Mouse (Mus musculus) forebrain, embryonic 14.5 days (tissue): Measurements from ENCODE around the gene Dlg2. TPM values are rescaled to one million over a fixed set of nuclear protein-coding genes. Genes with fewer than 3 reads are reported as not detected.

Experiments used
- ATAC-seq: fragments of 200-750 bp; cut with Nextera tagmentation; 2 replicates; pipeline ENCODE4 v1.8.0; 2017; ENCODE audit warnings: mild to moderate bottlenecking, moderate library complexity
- DNase-seq: peaks from one replicate; pipeline ENCODE4 v3.0.0-alpha.2; 2015; ENCODE audit warnings: low spot score
- H3K27ac ChIP-seq: fragments of 300-500 bp; sonication (generic); 2 replicates; pipeline ENCODE4 v1.5.1; 2014; ENCODE audit warnings: low read depth, mild to moderate bottlenecking, control low read depth, low read length, moderate library complexity
- H3K27me3 ChIP-seq: fragments of 300-500 bp; sonication (generic); replicated peaks from 2 replicates; pipeline ENCODE4 v1.6.1; 2014; ENCODE audit warnings: low read length, control low read depth, mixed read lengths; ENCODE audit not compliant: control insufficient read depth, insufficient read depth
- H3K36me3 ChIP-seq: fragments of 300-500 bp; sonication (generic); 2 replicates; pipeline ENCODE4 v1.6.1; 2014; ENCODE audit warnings: low read length, control low read depth; ENCODE audit not compliant: control insufficient read depth, insufficient read depth
- H3K4me1 ChIP-seq: fragments of 300-500 bp; sonication (generic); 2 replicates; pipeline ENCODE4 v1.6.1; 2014; ENCODE audit warnings: antibody characterized with exemption, low read length, control low read depth; ENCODE audit not compliant: control insufficient read depth, insufficient read depth
- H3K4me2 ChIP-seq: fragments of 300-500 bp; sonication (generic); 2 replicates; pipeline ENCODE4 v1.6.1; 2014; ENCODE audit warnings: mild to moderate bottlenecking, control low read depth, low read length
- H3K4me3 ChIP-seq: fragments of 300-500 bp; sonication (generic); 2 replicates; pipeline ENCODE4 v1.5.1; 2014; ENCODE audit warnings: low read depth, low read length, control low read depth
- H3K9ac ChIP-seq: fragments of 300-500 bp; sonication (generic); 2 replicates; pipeline ENCODE4 v1.6.1; 2014; ENCODE audit warnings: mild to moderate bottlenecking, low read length, control low read depth, moderate library complexity
- H3K9me3 ChIP-seq: fragments of 300-500 bp; sonication (generic); replicated peaks from 2 replicates; pipeline ENCODE4 v1.6.1; 2016; ENCODE audit warnings: low read length, control low read depth, mixed read lengths; ENCODE audit not compliant: control insufficient read depth
- WGBS: fragments of 180-500 bp; shearing (Covaris S2); extraction: QIAGEN DNeasy Blood & Tissue Kit; methylation state at CpG from one replicate; pipeline ENCODE4 v1.1.7; 2014; 5-methylcytosine and 5-hydroxymethylcytosine counted together
- polyA plus RNA-seq: library from polyadenylated mRNA; unstranded; fragments of >200 nt; fragmentation: Nextera tagmentation; extraction: Ambion mirVana; gene quantifications from 2 replicates; pipeline ENCODE4 v1.2.1, GENCODE M21; 2014

The Dlg2 gene
- polyA plus RNA-seq, 1 experiment from 2014 or later, result 17.9 TPM

DNA sequence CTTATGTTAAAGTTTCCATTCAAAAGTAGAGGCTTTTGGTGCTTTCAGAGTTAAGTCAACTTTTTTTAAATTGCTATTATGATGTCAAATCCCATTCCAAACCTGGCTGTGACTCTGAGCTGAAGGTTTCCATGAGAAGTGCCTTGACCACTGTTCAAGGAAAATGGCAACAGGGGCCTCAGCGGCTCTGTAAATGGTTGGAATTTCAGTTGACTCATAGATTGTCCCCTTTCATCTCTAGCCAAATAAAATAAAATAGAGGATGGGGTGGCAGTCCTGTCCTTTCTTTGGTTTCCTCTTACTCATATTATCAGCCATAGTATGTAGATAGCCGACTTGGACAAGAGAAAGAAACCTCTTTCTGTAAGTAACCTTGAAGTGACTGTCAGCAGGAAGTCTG, 1401.3 kb downstream of the Dlg2 start:
- no peak for DNase-seq
- 88% methylated on average over 2 of the region's 2 CpGs for WGBS
- no peaks in the 10 kb centered on the region for H3K36me3 ChIP-seq
- no peak overlapping the region for H3K27ac ChIP-seq
- H3K4me3 ChIP-seq, result no peak overlapping the region
- no peaks in the 10 kb centered on the region for H3K27me3 ChIP-seq
- no peaks in the 10 kb centered on the region for H3K4me1 ChIP-seq
- no peaks in the 10 kb centered on the region for H3K9me3 ChIP-seq
- no peak for ATAC-seq
- no peak overlapping the region for H3K4me2 ChIP-seq
- no peak overlapping the region for H3K9ac ChIP-seq

DNA sequence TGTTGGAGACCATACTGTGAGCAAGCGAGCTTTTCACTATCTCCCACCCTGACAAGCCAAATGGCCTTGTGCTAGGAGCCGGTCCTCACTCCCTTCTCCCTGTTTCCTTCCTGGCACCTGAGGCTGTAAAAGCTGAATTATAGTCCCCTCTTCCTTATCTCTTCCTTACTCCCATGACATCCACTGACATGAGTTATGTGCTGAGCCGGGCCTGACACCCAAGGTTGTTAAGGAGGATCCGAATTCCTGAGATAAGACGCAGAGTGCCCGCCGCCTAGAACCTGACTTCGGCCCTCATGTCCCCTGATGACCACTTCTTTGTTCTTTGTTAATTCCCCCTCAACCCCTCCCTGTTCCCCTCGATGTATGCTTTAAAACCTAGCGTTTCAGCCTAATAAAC, 1409.9 kb downstream of the Dlg2 start:
- Histone ChIP-seq H3K36me3 (no peaks in the 10 kb centered on the region), H3K27ac (no peak overlapping the region), H3K27me3 (no peaks in the 10 kb centered on the region), H3K4me3 (no peak overlapping the region), H3K9me3 (no peaks in the 10 kb centered on the region), H3K9ac (no peak overlapping the region), H3K4me1 (no peaks in the 10 kb centered on the region), H3K4me2 (no peak overlapping the region)
- no peak for DNase-seq
- WGBS, result 95% methylated on average over 10 of the region's 10 CpGs
- no peak for ATAC-seq

GRCm38 (mm10) chr7:91893991-91894390, 1417.5 kb downstream of the Dlg2 start:
- Histone ChIP-seq H3K9me3 (no peaks in the 10 kb centered on the region), H3K4me2 (no peak overlapping the region), H3K4me3 (no peak overlapping the region), H3K27me3 (no peaks in the 10 kb centered on the region), H3K4me1 (no peaks in the 10 kb centered on the region), H3K27ac (no peak overlapping the region), H3K36me3 (no peaks in the 10 kb centered on the region), H3K9ac (no peak overlapping the region)
- ATAC-seq, result no peak
- WGBS, result 88% methylated on average over 8 of the region's 8 CpGs
- DNase-seq, result peak; percentile 18

DNA sequence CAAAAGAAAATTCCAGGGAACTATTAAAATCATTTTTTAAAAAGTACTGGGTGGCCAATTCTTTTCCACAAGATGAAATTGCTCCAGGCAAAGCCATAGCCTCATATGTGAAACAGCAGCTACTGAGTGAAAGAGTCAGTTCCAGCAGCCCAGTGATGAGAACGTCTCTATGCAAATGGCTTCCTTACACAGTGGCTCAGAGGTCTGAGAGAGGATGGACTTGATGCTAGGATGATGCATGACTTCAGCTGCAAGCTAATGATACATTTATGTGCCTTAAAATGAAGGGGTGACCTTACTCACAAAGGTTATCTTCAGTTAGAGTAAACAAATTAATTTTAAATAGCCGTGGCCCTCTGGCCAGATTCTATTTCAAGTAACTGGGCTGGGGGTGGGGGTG, 1420.5 kb downstream of the Dlg2 start:
- Histone ChIP-seq H3K27ac (no peak overlapping the region), H3K4me3 (no peak overlapping the region), H3K27me3 (no peaks in the 10 kb centered on the region), H3K9ac (no peak overlapping the region), H3K4me2 (no peak overlapping the region), H3K4me1 (no peaks in the 10 kb centered on the region), H3K9me3 (no peaks in the 10 kb centered on the region), H3K36me3 (no peaks in the 10 kb centered on the region)
- ATAC-seq, result no peak
- WGBS, result 68% methylated on average over 2 of the region's 2 CpGs
- DNase-seq, result no peak

- DNase-seq, result peak; percentile 36
- 85% methylated on average over 2 of the region's 2 CpGs for WGBS
- H3K9ac ChIP-seq, result no peak overlapping the region
Observed at GRCm38 (mm10) chr7:91897509-91897908, 1421.0 kb downstream of the Dlg2 start.

GRCm38 (mm10) chr7:91902503-91902902, 1426.0 kb downstream of the Dlg2 start:
- ATAC-seq (no peak), DNase-seq (no peak)
- 86% methylated on average over 2 of the region's 2 CpGs for WGBS
- Histone ChIP-seq H3K4me1 (no peaks in the 10 kb centered on the region), H3K36me3 (no peaks in the 10 kb centered on the region), H3K9ac (no peak overlapping the region), H3K4me3 (no peak overlapping the region), H3K27me3 (no peaks in the 10 kb centered on the region), H3K4me2 (no peak overlapping the region), H3K9me3 (no peaks in the 10 kb centered on the region), H3K27ac (no peak overlapping the region)

More at GRCm38 (mm10) chr7:91897509-91897908, 1421.0 kb downstream of the Dlg2 start:
- Histone ChIP-seq H3K27me3 (no peaks in the 10 kb centered on the region), H3K4me2 (no peak overlapping the region), H3K27ac (no peak overlapping the region), H3K4me1 (no peaks in the 10 kb centered on the region), H3K4me3 (no peak overlapping the region), H3K9me3 (no peaks in the 10 kb centered on the region), H3K36me3 (no peaks in the 10 kb centered on the region)
- peak; percentile 25; the same call in 1 of the 2 replicates for ATAC-seq

DNA sequence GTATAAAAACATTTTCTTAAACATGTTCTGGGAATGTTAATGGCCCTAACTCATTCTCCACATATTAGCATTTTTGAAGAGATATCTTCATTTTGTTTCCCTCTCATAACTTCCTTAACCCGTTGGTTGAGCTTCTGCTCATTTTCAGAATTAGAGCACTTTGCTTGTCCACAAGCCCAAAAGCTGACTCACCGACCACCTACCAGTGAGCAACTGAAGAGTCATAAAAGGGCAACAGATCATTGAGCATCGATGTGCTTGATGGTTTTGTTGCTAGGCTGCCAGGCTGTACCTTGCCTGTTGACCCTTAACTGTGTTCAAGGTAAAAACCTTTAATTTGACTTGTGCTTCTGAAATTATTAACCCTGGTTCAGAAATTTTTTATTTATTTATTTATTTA, 1440.3 kb downstream of the Dlg2 start:
- H3K4me2 ChIP-seq, result no peak overlapping the region
- DNase-seq (no peak), ATAC-seq (no peak)
- H3K4me3 ChIP-seq, result no peak overlapping the region
- H3K4me1 ChIP-seq, result no peaks in the 10 kb centered on the region
- H3K9ac ChIP-seq, result no peak overlapping the region
- H3K27me3 ChIP-seq, result no peaks in the 10 kb centered on the region
- no peaks in the 10 kb centered on the region for H3K36me3 ChIP-seq
- no peak overlapping the region for H3K27ac ChIP-seq
- 89% methylated on average over 3 of the region's 3 CpGs for WGBS
- H3K9me3 ChIP-seq, result no peaks in the 10 kb centered on the region

DNA sequence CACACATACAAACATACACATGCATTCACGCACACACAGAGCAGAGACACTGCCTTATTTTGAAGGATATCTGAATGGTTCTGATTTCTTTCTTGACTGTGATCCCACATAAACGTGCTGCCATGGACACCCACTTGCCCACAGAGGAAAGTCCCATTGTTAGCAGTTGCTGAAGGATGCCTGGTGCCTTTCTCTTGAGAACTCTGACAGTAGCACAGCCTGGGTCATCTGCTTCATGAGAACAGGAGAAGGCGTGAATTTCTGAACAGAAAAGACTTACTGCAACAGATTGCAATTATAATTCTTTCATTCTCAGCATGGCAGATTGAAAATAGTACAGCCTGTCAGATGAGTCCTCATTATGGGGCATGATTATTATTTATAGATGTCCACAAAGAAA, 1442.6 kb downstream of the Dlg2 start:
- no peak overlapping the region for H3K4me2 ChIP-seq
- H3K27me3 ChIP-seq, result no peaks in the 10 kb centered on the region
- no peaks in the 10 kb centered on the region for H3K4me1 ChIP-seq
- H3K4me3 ChIP-seq, result no peak overlapping the region
- no peak overlapping the region for H3K9ac ChIP-seq
- H3K9me3 ChIP-seq, result no peaks in the 10 kb centered on the region
- DNase-seq (no peak), ATAC-seq (no peak)
- no peak overlapping the region for H3K27ac ChIP-seq
- WGBS, result 76% methylated on average over 3 of the region's 3 CpGs
- H3K36me3 ChIP-seq, result no peaks in the 10 kb centered on the region

DNA sequence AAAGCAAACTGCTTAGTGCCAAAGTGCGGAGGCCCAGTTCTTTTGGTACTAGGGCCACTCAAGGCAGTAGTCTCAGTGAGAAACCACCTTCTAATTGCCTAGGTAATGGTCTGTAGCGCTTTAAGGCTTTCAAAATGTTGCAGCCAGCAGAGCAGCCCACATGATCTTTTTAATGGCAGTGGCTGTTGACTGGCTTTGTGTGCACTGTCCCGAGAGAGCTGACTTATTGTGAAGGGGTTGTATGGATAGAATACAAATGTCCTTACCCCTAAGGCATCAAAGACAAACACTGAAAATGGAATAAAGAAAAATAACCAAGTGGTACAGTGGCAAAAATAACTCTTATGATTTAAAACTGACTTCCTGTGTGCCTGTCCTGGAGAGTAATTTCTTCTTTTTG, 1443.3 kb downstream of the Dlg2 start:
- Histone ChIP-seq H3K27ac (no peak overlapping the region), H3K4me3 (no peak overlapping the region), H3K4me1 (no peaks in the 10 kb centered on the region), H3K9me3 (no peaks in the 10 kb centered on the region), H3K27me3 (no peaks in the 10 kb centered on the region), H3K36me3 (no peaks in the 10 kb centered on the region), H3K4me2 (no peak overlapping the region), H3K9ac (no peak overlapping the region)
- WGBS, result 59% methylated on average over 3 of the region's 3 CpGs
- DNase-seq, result peak; percentile 10
- ATAC-seq, result peak; percentile 29; the same call in 1 of the 2 replicates
